Mouse (Mus musculus): ENCODE measurements around the gene Gm9964. TPM values are rescaled to one million over a fixed set of nuclear protein-coding genes. Genes with fewer than 3 reads are reported as not detected.

Gm9964 gene
- polyA plus RNA-seq, 1 experiment: not detected

DNA sequence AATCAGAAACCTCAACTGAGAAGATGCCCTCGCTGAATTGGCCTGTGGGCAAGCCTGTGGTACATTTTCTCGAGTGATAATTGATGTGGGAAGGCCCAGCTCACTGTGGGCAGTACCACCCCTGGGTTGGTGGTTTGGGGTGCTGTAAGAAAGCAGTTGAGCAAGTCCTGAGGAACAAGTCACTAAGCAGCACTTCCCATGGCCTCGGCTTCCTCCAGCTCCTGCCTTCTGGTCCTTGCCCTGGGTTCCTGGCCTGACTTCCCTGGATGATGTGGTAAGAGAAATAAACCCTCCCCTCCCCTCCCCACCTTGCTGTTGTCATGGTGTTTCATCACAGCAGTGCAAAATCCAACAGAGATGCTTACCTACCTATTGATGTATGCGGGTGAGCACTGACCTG lies 31.4 kb upstream of the Gm9964 start:
- DNase-seq: no peak
- TF ChIP-seq POLR2A (IDR thresholded peaks at IDR 0.05; ENCODE audit: borderline replicate concordance, insufficient read depth, low read length) (no peak), CTCF (IDR thresholded peaks at IDR 0.05; ENCODE audit: borderline replicate concordance, insufficient read depth, low read depth, low read length) (no peak)
- 90% methylated on average over 4 of the region's 4 CpGs for WGBS
- Histone ChIP-seq H3K27ac (ENCODE audit: insufficient read depth, low read length) (no peak overlapping the region), H3K4me1 (ENCODE audit: control insufficient read depth, insufficient read depth, low read length) (no peaks in the 10 kb centered on the region), H3K27me3 (ENCODE audit: control insufficient read depth, insufficient read depth, low read length) (no peaks in the 10 kb centered on the region), H3K4me3 (replicated peaks; ENCODE audit: insufficient read depth, low read depth, low read length) (no peak overlapping the region)

DNA sequence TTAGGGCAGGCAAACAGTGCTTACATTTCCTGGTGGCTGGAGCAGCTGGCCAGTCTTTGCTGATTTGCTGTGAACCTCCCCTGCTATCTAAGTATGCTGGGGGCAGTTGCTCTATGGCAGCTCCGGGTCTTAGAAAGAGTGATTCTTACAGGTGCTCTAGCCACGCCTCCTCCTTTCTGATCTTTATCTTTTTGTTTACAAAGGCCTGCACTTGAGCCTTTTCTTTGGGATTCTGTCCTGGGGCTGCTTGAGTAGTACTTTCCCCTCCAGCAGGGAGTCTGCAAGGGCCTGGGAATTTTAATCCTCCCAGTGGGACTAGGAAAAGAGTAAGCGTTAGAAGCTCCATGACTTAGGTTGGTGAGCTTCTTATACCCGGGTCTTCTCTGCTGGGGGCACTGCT lies 30.4 kb upstream of the Gm9964 start:
- DNase-seq: no peak
- Histone ChIP-seq H3K27ac (ENCODE audit: insufficient read depth, low read length) (no peak overlapping the region), H3K27me3 (ENCODE audit: control insufficient read depth, insufficient read depth, low read length) (no peaks in the 10 kb centered on the region), H3K4me3 (replicated peaks; ENCODE audit: insufficient read depth, low read depth, low read length) (no peak overlapping the region), H3K4me1 (ENCODE audit: control insufficient read depth, insufficient read depth, low read length) (no peaks in the 10 kb centered on the region)
- no peak for TF ChIP-seq CTCF (IDR thresholded peaks at IDR 0.05; ENCODE audit: borderline replicate concordance, insufficient read depth, low read depth, low read length)
- 34% methylated on average over 4 of the region's 4 CpGs for WGBS

DNA sequence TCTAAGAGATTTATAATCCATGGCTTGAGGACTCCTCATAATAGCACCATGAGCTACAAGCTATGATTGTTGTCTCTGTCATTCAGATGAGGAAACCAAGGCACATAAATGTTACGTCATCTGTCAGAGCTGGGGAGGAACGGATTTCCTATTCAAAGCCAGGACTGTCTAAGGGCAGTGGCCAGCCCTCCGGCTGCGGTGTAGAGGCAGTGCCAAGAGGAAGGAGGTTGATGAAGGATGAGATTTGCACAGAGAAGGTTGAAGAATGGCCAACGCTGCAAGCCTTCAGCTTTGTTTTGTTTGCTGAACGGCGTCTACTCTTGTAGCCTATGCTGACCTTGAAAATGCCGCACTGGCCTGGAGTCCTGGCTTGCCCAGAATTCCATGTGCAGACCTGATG lies 29.0 kb upstream of the Gm9964 start:
- Histone ChIP-seq H3K4me1 (ENCODE audit: control insufficient read depth, insufficient read depth, low read length) (no peaks in the 10 kb centered on the region), H3K4me3 (replicated peaks; ENCODE audit: insufficient read depth, low read depth, low read length) (no peak overlapping the region), H3K27ac (ENCODE audit: insufficient read depth, low read length) (no peak overlapping the region), H3K27me3 (ENCODE audit: control insufficient read depth, insufficient read depth, low read length) (no peaks in the 10 kb centered on the region)
- whole genome bisulfite sequencing: 81% methylated on average over 8 of the region's 8 CpGs
- DNase-seq: no peak
- TF ChIP-seq CTCF (IDR thresholded peaks at IDR 0.05; ENCODE audit: borderline replicate concordance, insufficient read depth, low read depth, low read length) (no peak), POLR2A (IDR thresholded peaks at IDR 0.05; ENCODE audit: borderline replicate concordance, insufficient read depth, low read length) (no peak)

DNA sequence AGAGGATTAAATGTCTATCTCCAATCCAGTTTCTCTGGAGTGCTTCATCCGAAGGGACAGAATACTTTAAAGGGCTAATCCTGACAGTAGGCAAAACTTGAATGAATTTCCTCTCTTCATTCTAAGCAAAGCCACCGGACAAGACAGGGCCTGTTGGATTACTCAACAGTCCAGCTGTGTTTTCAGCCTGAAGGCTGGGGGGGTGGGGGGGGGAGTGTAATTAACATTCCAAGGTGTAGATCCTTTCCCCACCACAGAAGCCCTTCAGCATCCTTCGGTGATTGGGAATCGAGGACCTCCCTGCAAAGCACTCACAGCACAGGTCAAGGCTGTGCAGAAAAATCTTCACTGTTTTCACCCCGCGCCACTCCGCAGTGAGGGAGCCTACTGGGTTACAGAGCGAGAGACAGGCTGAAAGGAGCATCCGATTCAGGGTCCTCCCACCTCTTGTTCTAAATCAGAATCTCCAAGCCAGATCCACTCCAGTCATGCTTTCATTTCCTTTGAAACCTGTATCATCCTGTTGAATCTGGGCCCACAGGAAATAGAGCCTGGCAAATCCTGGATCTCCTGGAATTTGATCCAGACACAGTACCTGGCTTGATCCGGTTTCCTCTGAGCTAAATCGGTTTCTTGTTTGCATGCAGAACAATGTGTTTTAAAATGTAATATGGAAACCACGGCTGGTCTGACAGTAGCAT lies 27.4 kb upstream of the Gm9964 start:
- TF ChIP-seq CTCF (IDR thresholded peaks at IDR 0.05; ENCODE audit: borderline replicate concordance, insufficient read depth, low read depth, low read length) (no peak), POLR2A (IDR thresholded peaks at IDR 0.05; ENCODE audit: borderline replicate concordance, insufficient read depth, low read length) (no peak)
- Histone ChIP-seq H3K4me3 (replicated peaks; ENCODE audit: insufficient read depth, low read depth, low read length) (no peak overlapping the region), H3K27me3 (ENCODE audit: control insufficient read depth, insufficient read depth, low read length) (no peaks in the 10 kb centered on the region), H3K27ac (ENCODE audit: insufficient read depth, low read length) (no peak overlapping the region), H3K4me1 (ENCODE audit: control insufficient read depth, insufficient read depth, low read length) (no peaks in the 10 kb centered on the region)
- WGBS: 70% methylated on average over 12 of the region's 12 CpGs
- DNase-seq: no peak

DNA sequence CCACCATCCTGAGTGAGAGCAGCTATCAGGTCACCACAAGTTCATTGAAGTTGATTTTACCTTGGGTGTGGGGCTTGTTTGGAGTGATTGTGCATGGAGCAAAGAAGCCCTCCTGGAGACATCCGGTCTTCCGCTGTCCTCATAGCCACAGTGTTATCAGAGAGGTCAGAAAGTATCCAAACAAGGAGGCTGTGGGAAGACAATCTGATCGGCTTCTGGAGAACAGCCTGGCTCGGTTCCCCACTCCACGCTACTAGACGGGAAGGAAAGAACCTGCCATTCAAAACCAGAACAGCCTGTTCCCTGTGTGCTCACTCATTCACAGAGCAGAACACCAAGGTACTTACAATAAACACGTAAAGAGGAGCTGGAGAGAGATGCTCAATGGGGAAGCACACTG lies 23.1 kb upstream of the Gm9964 start:
- Histone ChIP-seq H3K4me3 (replicated peaks; ENCODE audit: insufficient read depth, low read depth, low read length) (no peak overlapping the region), H3K4me1 (ENCODE audit: control insufficient read depth, insufficient read depth, low read length) (no peaks in the 10 kb centered on the region), H3K27ac (ENCODE audit: insufficient read depth, low read length) (no peak overlapping the region), H3K27me3 (ENCODE audit: control insufficient read depth, insufficient read depth, low read length) (no peaks in the 10 kb centered on the region)
- TF ChIP-seq POLR2A (IDR thresholded peaks at IDR 0.05; ENCODE audit: borderline replicate concordance, insufficient read depth, low read length) (no peak), CTCF (IDR thresholded peaks at IDR 0.05; ENCODE audit: borderline replicate concordance, insufficient read depth, low read depth, low read length) (no peak)
- WGBS: 78% methylated on average over 7 of the region's 7 CpGs
- DNase-seq: no peak

DNA sequence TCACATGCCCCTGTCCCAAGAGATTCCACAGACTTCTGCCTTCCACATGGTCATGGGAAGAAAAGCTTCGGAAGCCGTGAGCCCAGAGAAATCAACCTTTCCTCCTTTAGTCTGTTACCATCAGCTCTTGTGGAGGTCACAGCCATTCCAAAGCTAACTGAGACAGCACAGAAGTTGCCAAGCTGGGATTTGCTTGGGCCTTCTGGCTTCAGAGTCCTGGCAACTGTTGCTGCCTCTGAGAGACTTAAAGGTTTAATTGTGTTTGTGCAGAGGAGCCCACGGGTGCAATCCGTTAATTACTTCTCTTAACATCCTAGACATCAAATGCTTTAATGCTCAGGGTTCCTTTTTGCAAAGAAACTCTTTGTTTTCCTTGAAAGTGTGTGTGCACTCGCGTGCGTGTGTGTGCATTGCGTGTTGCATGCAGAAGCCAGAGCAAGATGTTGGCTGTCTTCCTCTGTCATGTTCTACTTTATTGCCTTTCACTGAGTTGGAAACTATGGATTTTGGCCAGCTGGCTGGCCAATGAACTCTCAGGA lies 20.2 kb upstream of the Gm9964 start:
- no peaks in the 10 kb centered on the region for H3K4me1 ChIP-seq (ENCODE audit: control insufficient read depth, insufficient read depth, low read length)
- TF ChIP-seq POLR2A (IDR thresholded peaks at IDR 0.05; ENCODE audit: borderline replicate concordance, insufficient read depth, low read length) (no peak), CTCF (IDR thresholded peaks at IDR 0.05; ENCODE audit: borderline replicate concordance, insufficient read depth, low read depth, low read length) (no peak)
- no peaks in the 10 kb centered on the region for H3K27me3 ChIP-seq (ENCODE audit: control insufficient read depth, insufficient read depth, low read length)
- DNase-seq: no peak
- no peak overlapping the region for H3K4me3 ChIP-seq (replicated peaks; ENCODE audit: insufficient read depth, low read depth, low read length)
- WGBS: 35% methylated on average over 8 of the region's 8 CpGs
- no peak overlapping the region for H3K27ac ChIP-seq (ENCODE audit: insufficient read depth, low read length)

DNA sequence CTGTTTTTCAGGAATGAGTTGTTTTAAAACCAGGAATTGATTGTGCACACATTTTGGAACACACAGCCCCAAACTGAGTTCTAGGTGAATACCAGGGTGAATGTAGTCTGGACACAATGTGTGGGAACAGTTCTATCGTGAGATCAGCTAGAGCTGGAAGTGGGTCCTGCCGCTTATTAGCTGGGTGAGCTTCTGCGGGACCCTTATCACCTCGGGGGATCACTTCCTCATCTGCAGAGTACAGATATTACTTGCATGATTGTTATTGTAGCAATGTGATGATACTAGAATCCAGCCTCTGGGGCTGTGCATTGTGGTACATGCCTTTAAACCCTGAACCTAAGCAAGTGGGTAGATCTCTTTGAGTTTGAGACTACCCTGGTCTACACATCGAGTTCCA lies 13.8 kb upstream of the Gm9964 start:
- Histone ChIP-seq H3K27me3 (ENCODE audit: control insufficient read depth, insufficient read depth, low read length) (no peaks in the 10 kb centered on the region), H3K4me3 (replicated peaks; ENCODE audit: insufficient read depth, low read depth, low read length) (no peak overlapping the region), H3K27ac (ENCODE audit: insufficient read depth, low read length) (no peak overlapping the region), H3K4me1 (ENCODE audit: control insufficient read depth, insufficient read depth, low read length) (no peaks in the 10 kb centered on the region)
- no peak for DNase-seq
- 86% methylated on average over 5 of the region's 5 CpGs for WGBS
- no peak for TF ChIP-seq CTCF (IDR thresholded peaks at IDR 0.05; ENCODE audit: borderline replicate concordance, insufficient read depth, low read depth, low read length)
- TF ChIP-seq POLR2A (IDR thresholded peaks at IDR 0.05; ENCODE audit: borderline replicate concordance, insufficient read depth, low read length): no peak

DNA sequence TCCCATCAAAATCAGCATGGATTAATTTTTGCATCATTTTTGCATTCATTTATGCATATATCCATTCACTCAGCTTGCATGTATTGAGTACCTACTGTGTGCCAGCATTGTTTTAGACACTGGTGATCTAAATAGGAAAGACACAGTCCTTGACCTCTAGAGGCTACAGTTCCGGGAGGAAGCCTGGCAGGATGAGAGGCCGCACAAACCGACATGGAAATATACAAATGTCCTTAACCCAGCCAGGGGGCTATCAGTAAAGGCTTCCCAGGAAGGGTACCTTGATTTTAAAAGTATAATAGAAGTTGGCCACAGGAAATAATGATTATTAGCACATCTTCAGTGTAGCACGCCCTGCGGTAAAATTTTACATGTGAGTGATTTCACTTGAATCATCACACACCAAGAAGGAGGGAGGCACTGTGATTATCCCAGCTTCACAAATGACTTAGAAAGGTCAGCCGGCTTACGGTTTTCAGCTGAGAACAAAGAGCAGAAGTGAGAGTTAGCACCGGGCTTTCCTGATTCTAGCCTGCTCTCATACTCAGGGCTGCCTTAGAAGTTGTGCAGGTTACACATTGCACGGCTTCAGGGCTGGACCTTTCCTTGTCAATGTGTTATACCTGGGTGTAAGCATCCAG lies 11.0 kb upstream of the Gm9964 start:
- 67% methylated on average over 9 of the region's 9 CpGs for WGBS
- DNase-seq: no peak
- Histone ChIP-seq H3K4me1 (ENCODE audit: control insufficient read depth, insufficient read depth, low read length) (no peaks in the 10 kb centered on the region), H3K27me3 (ENCODE audit: control insufficient read depth, insufficient read depth, low read length) (no peaks in the 10 kb centered on the region), H3K4me3 (replicated peaks; ENCODE audit: insufficient read depth, low read depth, low read length) (no peak overlapping the region), H3K27ac (ENCODE audit: insufficient read depth, low read length) (no peak overlapping the region)
- TF ChIP-seq POLR2A (IDR thresholded peaks at IDR 0.05; ENCODE audit: borderline replicate concordance, insufficient read depth, low read length) (no peak), CTCF (IDR thresholded peaks at IDR 0.05; ENCODE audit: borderline replicate concordance, insufficient read depth, low read depth, low read length) (no peak)

Measured in cerebellum, adult 2 months (tissue).